Mouse (Mus musculus) CH12.LX (cell line): ENCODE measurements around the gene Itch. TPM values are rescaled to one million over a fixed set of nuclear protein-coding genes. Genes with fewer than 3 reads are reported as not detected.

ENCODE experiments used
- DNase-seq: peaks from one replicate; pipeline ENCODE4 v3.0.0-alpha.2; 2013; ENCODE audit errors: extremely low read depth
- H3K27ac ChIP-seq: 2 replicates; pipeline ENCODE4 v1.5.1; 2012; ENCODE audit warnings: low read depth, mild to moderate bottlenecking, control low read depth, moderate library complexity; ENCODE audit not compliant: insufficient read depth
- H3K27me3 ChIP-seq: replicated peaks from 2 replicates; pipeline ENCODE3; 2012; ENCODE audit warnings: inconsistent platforms
- H3K36me3 ChIP-seq, 2 experiments: replicated peaks in 1 of 2; 2 replicates each; pipeline versions ENCODE3 to v1.6.1; 2012; ENCODE audit warnings: inconsistent platforms in 1 of 2, low read length in 1 of 2, mild to moderate bottlenecking in 1 of 2, mixed read lengths in 1 of 2, moderate library complexity in 1 of 2; ENCODE audit not compliant: control insufficient read depth in 1 of 2, insufficient read depth in 1 of 2
- H3K4me1 ChIP-seq, 2 experiments: 2 replicates each; pipeline ENCODE4 v1.6.1; 2012; ENCODE audit warnings: inconsistent platforms in 1 of 2, moderate library complexity in 1 of 2; ENCODE audit not compliant: insufficient read depth in 2 of 2, control insufficient read depth in 1 of 2
- H3K4me2 ChIP-seq: 2 replicates; pipeline ENCODE4 v1.6.1; 2012; ENCODE audit warnings: low read depth, mild to moderate bottlenecking, control low read depth; ENCODE audit not compliant: poor library complexity, insufficient read depth, severe bottlenecking
- H3K4me3 ChIP-seq, 3 experiments: fragments of 150-350 bp in 1 of 3; sonication (generic) in 1 of 3; replicated peaks in 1 of 3; 2 replicates each; pipeline versions ENCODE3 to v1.5.1; 2011 to 2012; ENCODE audit warnings: low read depth in 2 of 3, low read length in 2 of 3, mild to moderate bottlenecking in 2 of 3, moderate library complexity in 2 of 3, control low read depth in 1 of 3, improper control_type of control experiment in 1 of 3, inconsistent platforms in 1 of 3, mixed read lengths in 1 of 3; ENCODE audit not compliant: poor library complexity in 1 of 3
- H3K79me2 ChIP-seq: replicated peaks from 2 replicates; pipeline ENCODE4 v1.6.1; 2012; ENCODE audit warnings: mild to moderate bottlenecking, moderate library complexity; ENCODE audit not compliant: control insufficient read depth, poor library complexity, insufficient read depth, severe bottlenecking; ENCODE audit errors: extremely low read depth
- H3K9ac ChIP-seq: 2 replicates; pipeline ENCODE4 v1.6.1; 2012; ENCODE audit warnings: low read depth, mild to moderate bottlenecking, control low read depth, moderate library complexity; ENCODE audit not compliant: insufficient read depth
- H3K9me3 ChIP-seq: replicated peaks from 2 replicates; pipeline ENCODE3; 2012; ENCODE audit warnings: low read length, inconsistent platforms, mixed read lengths
- CHD1 ChIP-seq: IDR thresholded peaks from 2 replicates; pipeline ENCODE4 v1.6.1; 2012; ENCODE audit warnings: low read depth, low read length, improper control_type of control experiment, inconsistent platforms
- CHD2 ChIP-seq: IDR thresholded peaks from 2 replicates; pipeline ENCODE4 v1.6.1; 2011; ENCODE audit warnings: low read length, improper control_type of control experiment
- CTCF ChIP-seq, 2 experiments: IDR thresholded peaks in 1 of 2; conservative IDR thresholded peaks in 1 of 2; 2 replicates each; pipeline ENCODE4 v1.5.1; 2011 to 2012; ENCODE audit warnings: low read depth in 2 of 2, low read length in 2 of 2, improper control_type of control experiment in 1 of 2, inconsistent platforms in 1 of 2, mild to moderate bottlenecking in 1 of 2, moderate library complexity in 1 of 2
- EP300 ChIP-seq: IDR thresholded peaks from 2 replicates; pipeline ENCODE4 v1.6.1; 2011; ENCODE audit warnings: low read length, improper control_type of control experiment
- GABPA ChIP-seq: IDR thresholded peaks from 2 replicates; pipeline ENCODE4 v1.6.1; 2012; ENCODE audit warnings: low read depth, low read length, improper control_type of control experiment, inconsistent platforms; ENCODE audit not compliant: insufficient replicate concordance
- HCFC1 ChIP-seq: IDR thresholded peaks from 2 replicates; pipeline ENCODE4 v1.6.1; 2012; ENCODE audit warnings: low read depth, mild to moderate bottlenecking, inconsistent platforms, low read length, improper control_type of control experiment
- KAT2A ChIP-seq: IDR thresholded peaks from 2 replicates; pipeline ENCODE4 v1.6.1; 2012; ENCODE audit warnings: low read length, improper control_type of control experiment, inconsistent platforms; ENCODE audit not compliant: insufficient replicate concordance
- MEF2A ChIP-seq: IDR thresholded peaks from 2 replicates; pipeline ENCODE4 v1.6.1; 2014; ENCODE audit warnings: low read depth, mild to moderate bottlenecking, inconsistent platforms, low read length, improper control_type of control experiment, borderline replicate concordance
- NELFE ChIP-seq: IDR thresholded peaks from 2 replicates; pipeline ENCODE4 v1.6.1; 2011; ENCODE audit warnings: low read depth, low read length, improper control_type of control experiment
- RAD21 ChIP-seq: IDR thresholded peaks from 2 replicates; pipeline ENCODE4 v1.6.1; 2011; ENCODE audit warnings: low read depth, mild to moderate bottlenecking, low read length, improper control_type of control experiment, moderate library complexity
- SMC3 ChIP-seq: IDR thresholded peaks from 2 replicates; pipeline ENCODE4 v1.6.1; 2011; ENCODE audit warnings: low read depth, low read length, improper control_type of control experiment
- TCF12 ChIP-seq: IDR thresholded peaks from 2 replicates; pipeline ENCODE4 v1.6.1; 2014; ENCODE audit warnings: low read depth, mild to moderate bottlenecking, inconsistent platforms, low read length, improper control_type of control experiment
- USF1 ChIP-seq: IDR thresholded peaks from 2 replicates; pipeline ENCODE4 v1.6.1; 2014; ENCODE audit warnings: low read depth, mild to moderate bottlenecking, inconsistent platforms, low read length, improper control_type of control experiment
- USF2 ChIP-seq: conservative IDR thresholded peaks from 2 replicates; pipeline ENCODE4 v1.6.1; 2011; ENCODE audit warnings: low read depth, low read length, improper control_type of control experiment
- ZC3H11A ChIP-seq: IDR thresholded peaks from 2 replicates; pipeline ENCODE4 v1.6.1; 2012; ENCODE audit warnings: low read depth, mild to moderate bottlenecking, inconsistent platforms, low read length, improper control_type of control experiment
- ZKSCAN1 ChIP-seq: IDR thresholded peaks from 2 replicates; pipeline ENCODE4 v1.6.1; 2012; ENCODE audit warnings: low read depth, inconsistent platforms, low read length, improper control_type of control experiment, borderline replicate concordance
- ZNF384 ChIP-seq: IDR thresholded peaks from 2 replicates; pipeline ENCODE4 v1.6.1; 2012; ENCODE audit warnings: low read depth, low read length, improper control_type of control experiment, inconsistent platforms
- dilution Hi-C: fragments of 300-500 bp; cut with MboI; formaldehyde crosslinking; loops from 2 replicates; pipeline ENCODE4 v1.14.3; 2020; ENCODE audit warnings: low sequenced_read_pairs; ENCODE audit not compliant: extremely low pct_unique_long_range_greater_than_20kb, extremely low pct_ligation_motif_present
- in situ Hi-C: fragments of 300-500 bp; cut with MboI; formaldehyde crosslinking; loops from 3 replicates; pipeline ENCODE4 v1.14.3; 2019; ENCODE audit warnings: low sequenced_read_pairs, low pct_ligation_motif_present, low pct_unique_long_range_greater_than_20kb, mixed read lengths
- polyA plus RNA-seq: library from polyadenylated mRNA; unstranded; fragments of >175 nt; gene quantifications from 2 replicates; pipeline ENCODE4 v1.2.1, GENCODE M21; 2012; ENCODE audit warnings: low read depth; ENCODE audit not compliant: insufficient read length
- total RNA-seq, 2 experiments: library from RNA; depleted of rRNA; stranded (reverse); fragments of 300-350 nt in 1 of 2; fragments of >200 nt in 1 of 2; gene quantifications; 2 replicates each; pipeline ENCODE4 v1.2.3; 2012 to 2014

Itch gene
- total and polyA plus RNA-seq, 3 experiments = 25.3 to 46.6 (median 28.5) TPM

DNA sequence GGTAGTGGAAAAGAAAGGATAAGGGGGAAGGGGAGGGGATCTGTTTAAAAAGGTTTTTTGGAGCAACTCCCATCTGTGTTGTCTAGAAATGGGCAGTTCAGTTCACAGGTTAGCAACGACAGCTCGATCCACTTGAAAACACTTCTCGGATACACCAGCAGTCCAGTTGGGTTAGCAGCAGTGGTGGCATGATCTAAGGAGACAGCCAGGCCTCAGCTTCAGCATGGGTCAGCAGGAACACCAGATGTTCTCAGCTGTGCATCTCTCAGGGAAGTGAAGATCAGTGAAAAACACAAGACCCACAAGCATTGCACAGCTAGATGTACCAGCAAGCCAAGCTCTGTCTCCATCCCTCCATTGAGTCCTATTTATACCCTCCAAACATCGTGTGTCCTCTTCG is 47.0 kb upstream of the Itch start:
- Histone ChIP-seq H3K27ac (no peak overlapping the region), H3K79me2 (no peaks in the 10 kb centered on the region), H3K4me2 (no peak overlapping the region), H3K9ac (no peak overlapping the region), H3K4me3 (no peak overlapping the region), H3K27me3 (no peaks in the 10 kb centered on the region), H3K9me3 (no peaks in the 10 kb centered on the region), H3K36me3 (no peaks in the 10 kb centered on the region), H3K4me1 (peaks cover 0 to 4% of the 10 kb centered on the region in 2 experiments; a peak in 2 of 4 replicates)
- TF ChIP-seq NELFE (no peak), RAD21 (no peak), SMC3 (no peak), USF1 (no peak), CTCF (conservative IDR thresholded peaks at IDR 0.05 in 1 of 2, IDR thresholded peaks at IDR 0.05 in 1 of 2; ENCODE audit: low read depth in 2 of 2, low read length in 2 of 2) (no peak)
- in situ Hi-C loops (loop anchor here (10.0 to 25.0 kb wide), 2 partner anchors 98 to 301 kb away; partner anchors contain the start of gene Trp53inp2), dilution Hi-C loops (no loop called here)
- DNase-seq = no peak

DNA sequence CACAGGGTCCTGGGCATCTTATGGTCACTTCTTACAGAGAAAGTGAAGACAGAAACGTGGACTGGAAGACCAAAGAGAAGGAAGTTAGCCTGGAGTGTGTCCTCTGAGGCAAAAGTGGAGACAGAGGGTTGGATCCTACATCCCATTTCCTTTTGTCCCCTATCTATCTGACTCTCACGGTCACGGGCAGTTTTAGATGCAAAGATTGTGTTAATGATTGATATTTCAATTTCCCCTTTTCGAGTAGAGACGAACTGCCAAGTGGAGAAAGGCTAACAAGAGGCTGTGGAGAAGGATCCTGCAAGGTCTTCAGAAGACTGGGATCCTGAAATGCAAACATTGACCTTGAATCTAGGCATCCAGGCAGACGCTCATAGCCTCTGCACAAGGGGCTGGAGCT is 45.0 kb upstream of the Itch start:
- Histone ChIP-seq H3K79me2 (no peaks in the 10 kb centered on the region), H3K4me3 (no peak overlapping the region), H3K27me3 (no peaks in the 10 kb centered on the region), H3K4me1 (peaks cover 0 to 2% of the 10 kb centered on the region in 2 experiments; a peak in 2 of 4 replicates), H3K9me3 (no peaks in the 10 kb centered on the region), H3K27ac (no peak overlapping the region), H3K36me3 (no peaks in the 10 kb centered on the region), H3K4me2 (no peak overlapping the region), H3K9ac (no peak overlapping the region)
- no peak for TF ChIP-seq USF2
- TF ChIP-seq ZNF384 = no peak
- no peak for TF ChIP-seq EP300
- TF ChIP-seq HCFC1 = no peak
- no peak for TF ChIP-seq KAT2A
- TF ChIP-seq TCF12 = no peak
- TF ChIP-seq MEF2A = no peak
- no peak for TF ChIP-seq CHD2
- TF ChIP-seq RAD21 = no peak
- no peak for TF ChIP-seq CTCF (conservative IDR thresholded peaks at IDR 0.05 in 1 of 2, IDR thresholded peaks at IDR 0.05 in 1 of 2; ENCODE audit: low read depth in 2 of 2, low read length in 2 of 2)
- TF ChIP-seq ZC3H11A = no peak
- no peak for TF ChIP-seq ZKSCAN1
- TF ChIP-seq CHD1 = no peak
- no peak for TF ChIP-seq GABPA
- dilution Hi-C loops = no loop called here
- no peak for DNase-seq
- in situ Hi-C loops = loop anchor here (10.0 to 25.0 kb wide), 2 partner anchors 97 to 299 kb away; partner anchors contain the start of gene Trp53inp2
